Mouse (Mus musculus) bone marrow, adult 2 months (tissue): ENCODE measurements around the gene Naa60. TPM values are rescaled to one million over a fixed set of nuclear protein-coding genes. Genes with fewer than 3 reads are reported as not detected.

ENCODE experiments used
- H3K27ac ChIP-seq: fragments of 200-500 bp; 2 replicates; pipeline ENCODE4 v1.5.1; 2012; ENCODE audit warnings: low read depth, mild to moderate bottlenecking, control low read depth, inconsistent platforms, low read length; ENCODE audit not compliant: control insufficient read depth, poor library complexity, insufficient read depth
- H3K4me1 ChIP-seq: fragments of 200-500 bp; 2 replicates; pipeline ENCODE4 v1.6.1; 2011; ENCODE audit warnings: low read length; ENCODE audit not compliant: control insufficient read depth, insufficient read depth
- H3K4me3 ChIP-seq: fragments of 200-500 bp; replicated peaks from 2 replicates; pipeline ENCODE3; 2011; ENCODE audit warnings: mild to moderate bottlenecking, low read depth, low read length, control low read depth; ENCODE audit not compliant: control insufficient read depth
- CTCF ChIP-seq: fragments of 200-500 bp; IDR thresholded peaks from 2 replicates; pipeline ENCODE4 v1.5.1; 2011; ENCODE audit warnings: low read length, control low read depth; ENCODE audit not compliant: control insufficient read depth, insufficient read depth
- POLR2A ChIP-seq: fragments of 200-500 bp; IDR thresholded peaks from 2 replicates; pipeline ENCODE4 v1.6.1; 2011; ENCODE audit warnings: low read depth, mild to moderate bottlenecking, control low read depth, low read length, borderline replicate concordance; ENCODE audit not compliant: control insufficient read depth
- WGBS: fragments of 180-500 bp; shearing (Covaris S2); methylation state at CpG from one replicate; pipeline ENCODE4 v1.1.7; 2018; 5-methylcytosine and 5-hydroxymethylcytosine counted together
- polyA plus RNA-seq: library from polyadenylated mRNA; stranded (reverse); fragments of >200 nt; gene quantifications from 2 replicates; pipeline ENCODE4 v1.2.4, GENCODE M21; 2011; ENCODE audit warnings: low replicate concordance; ENCODE audit not compliant: missing spikeins, insufficient read depth, insufficient read length

Naa60 gene
- polyA plus RNA-seq, result 14.0 and 42.4 TPM in 2 replicates

GRCm38 (mm10) chr16:3872216-3873047 is at the start of gene Naa60:
TSS of gene Naa60 (plus strand) at chr16:3872375.
- Histone ChIP-seq H3K4me3 (peak within 1 kb of the TSS; percentile 88), H3K4me1 (no peaks in the 10 kb centered on the region; the same call in 1 of the 2 replicates), H3K27ac (peak within 1 kb of the TSS; percentile 73)
- TF ChIP-seq POLR2A (no peak; the same call in 1 of the 2 replicates), CTCF (no peak)
- WGBS, result 3% methylated on average over 47 of the region's 47 CpGs

- Histone ChIP-seq H3K4me3 (no peak overlapping the region), H3K27ac (no peak overlapping the region), H3K4me1 (no peaks in the 10 kb centered on the region)
- TF ChIP-seq CTCF (no peak), POLR2A (no peak)
- whole genome bisulfite sequencing, result 58% methylated on average over 3 of the region's 3 CpGs
Measured at GRCm38 (mm10) chr16:3828021-3828420, 44.2 kb upstream of the Naa60 start.

GRCm38 (mm10) chr16:3829727-3830126 is 42.4 kb upstream of the Naa60 start:
- Histone ChIP-seq H3K4me3 (no peak overlapping the region), H3K27ac (no peak overlapping the region), H3K4me1 (no peaks in the 10 kb centered on the region)
- 34% methylated on average over 2 of the region's 2 CpGs for WGBS
- TF ChIP-seq POLR2A (no peak), CTCF (no peak)

- no peak within 1 kb of the TSS for H3K4me3 ChIP-seq
Measured at GRCm38 (mm10) chr16:3830588-3831109, 41.5 kb upstream of the Naa60 start, which contains the start of gene Olfr15. TSS of gene Olfr15 (plus strand) at chr16:3830878.

GRCm38 (mm10) chr16:3835461-3835860 is 36.7 kb upstream of the Naa60 start:
- WGBS, result 80% methylated on average over 2 of the region's 2 CpGs
- H3K4me3 ChIP-seq, result no peak overlapping the region
- no peaks in the 10 kb centered on the region for H3K4me1 ChIP-seq
- TF ChIP-seq CTCF (no peak), POLR2A (no peak)
- no peak overlapping the region for H3K27ac ChIP-seq

More at GRCm38 (mm10) chr16:3830588-3831109, 41.5 kb upstream of the Naa60 start, which contains the start of gene Olfr15:
- H3K27ac ChIP-seq, result no peak within 1 kb of the TSS
- H3K4me1 ChIP-seq, result no peaks in the 10 kb centered on the region
- TF ChIP-seq POLR2A (no peak), CTCF (no peak)

GRCm38 (mm10) chr16:3839157-3839885 is 32.9 kb upstream of the Naa60 start:
- WGBS, result 54% methylated on average over 17 of the region's 17 CpGs
- Histone ChIP-seq H3K27ac (no peak overlapping the region), H3K4me3 (no peak overlapping the region), H3K4me1 (no peaks in the 10 kb centered on the region)
- no peak for TF ChIP-seq POLR2A
- TF ChIP-seq CTCF, result peak; percentile 34; the same call in 1 of the 2 replicates

GRCm38 (mm10) chr16:3842989-3843388 is 29.2 kb upstream of the Naa60 start:
- Histone ChIP-seq H3K4me3 (no peak overlapping the region), H3K4me1 (no peaks in the 10 kb centered on the region), H3K27ac (no peak overlapping the region)
- WGBS, result 34% methylated on average over 4 of the region's 4 CpGs
- TF ChIP-seq POLR2A (no peak), CTCF (no peak)

GRCm38 (mm10) chr16:3843796-3844195 is 28.4 kb upstream of the Naa60 start:
- Histone ChIP-seq H3K27ac (no peak overlapping the region), H3K4me3 (no peak overlapping the region), H3K4me1 (no peaks in the 10 kb centered on the region)
- TF ChIP-seq CTCF (no peak), POLR2A (no peak)
- 62% methylated on average over 1 of the region's 1 CpGs for WGBS
